Mouse (Mus musculus) kidney, embryonic 16.5 days (tissue): Measurements from ENCODE around the gene Stac3. TPM values are rescaled to one million over a fixed set of nuclear protein-coding genes. Genes with fewer than 3 reads are reported as not detected.

Experiments
- ATAC-seq: fragments of 200-750 bp; cut with Nextera tagmentation; 2 replicates; pipeline ENCODE4 v1.8.0; 2017; ENCODE audit warnings: moderate TSS enrichment; ENCODE audit not compliant: low FRiP score, low TSS enrichment
- H3K27ac ChIP-seq: fragments of 300-500 bp; sonication (generic); 2 replicates; pipeline ENCODE4 v1.5.1; 2014; ENCODE audit warnings: low read length
- H3K27me3 ChIP-seq: fragments of 300-500 bp; sonication (generic); 2 replicates; pipeline ENCODE4 v1.6.1; 2014; ENCODE audit warnings: low read length, control low read depth, mixed read lengths; ENCODE audit not compliant: insufficient read depth
- H3K36me3 ChIP-seq: fragments of 300-500 bp; sonication (generic); 2 replicates; pipeline ENCODE4 v1.6.1; 2014; ENCODE audit warnings: low read length, control low read depth, mixed read lengths; ENCODE audit not compliant: insufficient read depth
- H3K4me1 ChIP-seq: fragments of 300-500 bp; sonication (generic); 2 replicates; pipeline ENCODE4 v1.6.1; 2014; ENCODE audit warnings: low read length, control low read depth, mixed read lengths; ENCODE audit not compliant: insufficient read depth
- H3K4me2 ChIP-seq: fragments of 300-500 bp; sonication (generic); replicated peaks from 2 replicates; pipeline ENCODE4 v1.6.1; 2014; ENCODE audit warnings: low read depth, low read length
- H3K4me3 ChIP-seq: fragments of 300-500 bp; sonication (generic); 2 replicates; pipeline ENCODE4 v1.5.1; 2014; ENCODE audit warnings: mild to moderate bottlenecking, low read length
- H3K9ac ChIP-seq: fragments of 300-500 bp; sonication (generic); replicated peaks from 2 replicates; pipeline ENCODE4 v1.6.1; 2014; ENCODE audit warnings: low read length
- H3K9me3 ChIP-seq: fragments of 300-500 bp; sonication (generic); 2 replicates; pipeline ENCODE4 v1.6.1; 2016; ENCODE audit warnings: low read length, control low read depth
- WGBS: fragments of 180-500 bp; shearing (Covaris S2); extraction: QIAGEN DNeasy Blood & Tissue Kit; methylation state at CpG from one replicate; pipeline ENCODE4 v1.1.7; 2014; 5-methylcytosine and 5-hydroxymethylcytosine counted together
- polyA plus RNA-seq: library from polyadenylated mRNA; unstranded; fragments of >200 nt; fragmentation: Nextera tagmentation; extraction: Ambion mirVana; gene quantifications from 2 replicates; pipeline ENCODE4 v1.2.1, GENCODE M21; 2015

Stac3 gene
- polyA plus RNA-seq, 1 experiment from 2014 or later, result 0.85 TPM

GRCm38 (mm10) chr10:127480833-127481813, 20.4 kb upstream of the Stac3 start:
- no peaks in the 10 kb centered on the region for H3K9me3 ChIP-seq
- no peak overlapping the region for H3K4me3 ChIP-seq
- no peak overlapping the region for H3K27ac ChIP-seq
- H3K4me2 ChIP-seq, result no peak overlapping the region
- no peaks in the 10 kb centered on the region for H3K27me3 ChIP-seq
- H3K9ac ChIP-seq, result no peak overlapping the region
- WGBS, result 82% methylated on average over 19 of the region's 19 CpGs
- H3K4me1 ChIP-seq, result 0 out of 2 replicates have a peak, but pooled peaks cover 11% of the 10 kb centered on the region
- peaks cover 18% of the 10 kb centered on the region for H3K36me3 ChIP-seq
- peak; percentile 53; the same call in 1 of the 2 replicates for ATAC-seq

GRCm38 (mm10) chr10:127485235-127485634, 16.3 kb upstream of the Stac3 start:
- no peak overlapping the region for H3K9ac ChIP-seq
- peaks cover 41% of the 10 kb centered on the region for H3K36me3 ChIP-seq
- no peak overlapping the region for H3K27ac ChIP-seq
- no peaks in the 10 kb centered on the region for H3K27me3 ChIP-seq
- 0 out of 2 replicates have a peak, but pooled peaks have one; percentile 29 for ATAC-seq
- H3K4me1 ChIP-seq, result 0 out of 2 replicates have a peak, but pooled peaks cover 3% of the 10 kb centered on the region
- WGBS, result 76% methylated on average over 10 of the region's 10 CpGs
- no peak overlapping the region for H3K4me2 ChIP-seq
- no peak overlapping the region for H3K4me3 ChIP-seq
- H3K9me3 ChIP-seq, result no peaks in the 10 kb centered on the region

- 77% methylated on average over 7 of the region's 7 CpGs for WGBS
- Histone ChIP-seq H3K27me3 (no peaks in the 10 kb centered on the region), H3K36me3 (peaks cover 56% of the 10 kb centered on the region), H3K9me3 (no peaks in the 10 kb centered on the region), H3K4me3 (no peak overlapping the region), H3K4me1 (0 out of 2 replicates have a peak, but pooled peaks cover 3% of the 10 kb centered on the region), H3K27ac (no peak overlapping the region), H3K9ac (0 out of 2 replicates have a peak overlapping the region, but pooled peaks have one; percentile 11), H3K4me2 (no peak overlapping the region)
- ATAC-seq, result no peak
These were observed 12.6 kb upstream of the Stac3 start for GRCm38 (mm10) chr10:127488856-127489255.

GRCm38 (mm10) chr10:127490160-127491127, 11.0 kb upstream of the Stac3 start:
- H3K36me3 ChIP-seq, result peaks cover 58% of the 10 kb centered on the region
- H3K4me3 ChIP-seq, result no peak overlapping the region
- H3K27ac ChIP-seq, result no peak overlapping the region
- H3K4me1 ChIP-seq, result 0 out of 2 replicates have a peak, but pooled peaks cover 3% of the 10 kb centered on the region
- no peak overlapping the region for H3K4me2 ChIP-seq
- peak; percentile 32; the same call in 1 of the 2 replicates for ATAC-seq
- WGBS, result 58% methylated on average over 18 of the region's 18 CpGs
- H3K9me3 ChIP-seq, result no peaks in the 10 kb centered on the region
- no peaks in the 10 kb centered on the region for H3K27me3 ChIP-seq
- H3K9ac ChIP-seq, result no peak overlapping the region

- WGBS, result 75% methylated on average over 8 of the region's 8 CpGs
- Histone ChIP-seq H3K27me3 (no peaks in the 10 kb centered on the region), H3K4me3 (no peak overlapping the region), H3K36me3 (peaks cover 63% of the 10 kb centered on the region), H3K4me1 (0 out of 2 replicates have a peak, but pooled peaks cover 3% of the 10 kb centered on the region), H3K9ac (no peak overlapping the region), H3K27ac (no peak overlapping the region), H3K4me2 (no peak overlapping the region), H3K9me3 (no peaks in the 10 kb centered on the region)
- ATAC-seq, result 0 out of 2 replicates have a peak, but pooled peaks have one; percentile 2
These were observed 10.4 kb upstream of the Stac3 start for GRCm38 (mm10) chr10:127491128-127491512.

GRCm38 (mm10) chr10:127492118-127492517, 9.4 kb upstream of the Stac3 start:
- no peak for ATAC-seq
- Histone ChIP-seq H3K36me3 (peaks cover 68% of the 10 kb centered on the region), H3K27me3 (no peaks in the 10 kb centered on the region), H3K4me2 (no peak overlapping the region), H3K9me3 (no peaks in the 10 kb centered on the region), H3K9ac (no peak overlapping the region), H3K4me3 (no peak overlapping the region), H3K27ac (no peak overlapping the region), H3K4me1 (0 out of 2 replicates have a peak, but pooled peaks cover 3% of the 10 kb centered on the region)
- 86% methylated on average over 3 of the region's 3 CpGs for WGBS

GRCm38 (mm10) chr10:127496156-127496555, 5.3 kb upstream of the Stac3 start:
- H3K27me3 ChIP-seq, result no peaks in the 10 kb centered on the region
- H3K27ac ChIP-seq, result no peak overlapping the region
- no peak overlapping the region for H3K9ac ChIP-seq
- no peaks in the 10 kb centered on the region for H3K9me3 ChIP-seq
- no peaks in the 10 kb centered on the region for H3K4me1 ChIP-seq
- H3K4me3 ChIP-seq, result no peak overlapping the region
- WGBS, result 77% methylated on average over 3 of the region's 3 CpGs
- no peak for ATAC-seq
- peaks cover 61% of the 10 kb centered on the region for H3K36me3 ChIP-seq
- H3K4me2 ChIP-seq, result no peak overlapping the region

- Histone ChIP-seq H3K4me1 (no peaks in the 10 kb centered on the region), H3K27ac (no peak overlapping the region), H3K4me2 (no peak overlapping the region), H3K9me3 (no peaks in the 10 kb centered on the region), H3K4me3 (no peak overlapping the region), H3K27me3 (no peaks in the 10 kb centered on the region), H3K9ac (no peak overlapping the region), H3K36me3 (peaks cover 36% of the 10 kb centered on the region)
- ATAC-seq, result no peak
- 34% methylated on average over 5 of the region's 5 CpGs for WGBS
These were observed 2.0 kb upstream of the Stac3 start for GRCm38 (mm10) chr10:127499516-127499915.

GRCm38 (mm10) chr10:127500042-127500441, 1.4 kb upstream of the Stac3 start:
- 82% methylated on average over 4 of the region's 4 CpGs for WGBS
- peaks cover 32% of the 10 kb centered on the region for H3K36me3 ChIP-seq

More at GRCm38 (mm10) chr10:127500042-127500441, 1.4 kb upstream of the Stac3 start:
- ATAC-seq, result no peak
- no peak overlapping the region for H3K27ac ChIP-seq
- no peak overlapping the region for H3K4me3 ChIP-seq
- H3K9ac ChIP-seq, result no peak overlapping the region
- no peaks in the 10 kb centered on the region for H3K27me3 ChIP-seq
- no peak overlapping the region for H3K4me2 ChIP-seq
- H3K4me1 ChIP-seq, result no peaks in the 10 kb centered on the region
- H3K9me3 ChIP-seq, result no peaks in the 10 kb centered on the region
